Mouse (Mus musculus): ENCODE data around the gene Taok3.

The Taok3 gene

DNA sequence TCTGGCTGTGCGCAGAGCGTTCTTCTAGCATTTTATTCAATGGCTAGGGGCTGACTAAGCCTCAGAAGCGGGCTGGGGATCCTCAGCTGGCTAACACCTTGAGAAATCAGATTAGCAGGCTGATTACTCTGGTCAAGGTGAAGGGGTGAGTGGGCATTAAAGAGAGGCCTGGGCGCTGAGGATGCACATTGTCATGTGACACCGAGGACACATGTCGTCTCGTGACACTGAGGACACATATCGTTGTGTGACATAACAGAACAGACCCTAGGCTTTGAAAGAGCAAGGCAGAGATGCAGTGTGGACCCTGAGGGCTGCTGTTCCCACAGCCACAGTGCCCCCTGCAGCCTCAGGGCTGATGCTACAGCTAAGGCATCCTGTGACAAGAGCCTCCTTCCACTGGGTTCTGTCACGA lies 23.8 kb downstream of the Taok3 start:
- DNase-seq (ENCODE audit: low spot score): no peak

DNA sequence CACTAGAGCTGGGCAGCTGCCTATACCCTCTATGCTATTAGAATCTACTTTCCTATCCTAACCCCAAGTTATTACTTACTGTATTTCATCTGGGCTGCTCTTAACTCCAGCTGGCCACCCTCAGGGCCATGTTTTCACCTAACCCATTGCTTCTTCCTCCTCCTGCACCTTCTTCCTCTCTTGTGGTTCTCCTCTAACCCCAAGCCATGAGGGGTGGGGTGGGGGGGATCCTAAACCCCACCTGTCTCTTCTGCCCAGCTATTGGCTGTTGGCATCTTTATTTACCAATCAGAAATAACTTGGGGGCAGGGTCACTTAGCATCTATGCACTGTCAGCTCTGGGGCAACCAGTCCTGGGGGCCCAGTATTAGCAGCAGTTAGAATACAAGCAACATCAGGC lies 26.2 kb downstream of the Taok3 start:
- no peak for DNase-seq (ENCODE audit: low spot score)

DNA sequence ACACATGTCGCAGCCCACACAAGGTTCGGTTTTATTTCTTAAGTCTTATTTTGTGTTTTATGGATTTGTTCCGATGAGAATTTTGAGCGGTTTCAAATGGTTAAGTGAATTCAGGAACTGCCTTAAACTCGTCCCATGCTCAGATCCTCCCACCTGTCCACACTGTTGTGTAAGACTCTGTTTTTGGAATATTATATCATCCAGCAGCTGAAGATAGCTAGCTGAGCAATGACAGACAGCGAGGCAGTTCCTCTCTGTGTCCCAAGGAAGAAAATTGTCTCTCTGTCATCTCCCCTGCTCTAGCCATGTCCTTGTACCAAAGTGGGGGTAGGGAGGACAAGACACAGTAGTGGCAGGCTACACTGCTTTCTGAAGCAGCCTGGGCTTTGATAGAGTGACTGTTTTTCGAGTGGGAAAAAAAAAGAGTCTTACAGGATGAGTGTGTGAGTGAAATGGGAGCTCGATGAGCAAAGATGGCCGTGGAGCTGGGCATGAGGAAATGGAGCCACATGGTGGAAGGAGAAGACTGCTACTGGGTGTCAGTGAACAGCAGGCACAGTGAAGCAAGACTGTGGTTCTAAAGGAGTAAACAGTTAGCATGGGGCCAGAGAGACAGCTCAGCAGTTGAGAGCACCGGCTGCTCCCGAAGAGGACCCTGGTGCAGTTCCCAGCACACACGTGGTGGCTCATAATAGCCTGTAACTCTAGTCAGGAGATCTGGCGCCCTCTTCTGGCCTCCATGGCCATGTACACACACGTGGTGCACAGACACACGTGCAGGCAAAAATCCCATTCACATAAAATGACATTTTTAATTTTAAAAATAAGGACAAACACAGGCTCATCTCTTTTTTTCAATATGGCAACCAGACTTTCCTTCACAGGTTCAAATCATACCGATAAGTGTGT lies 27.5 kb downstream of the Taok3 start:
- DNase-seq (ENCODE audit: low spot score): peak; percentile 68

- no peak for DNase-seq (ENCODE audit: low spot score)
Measured at GRCm38 (mm10) chr5:117149054-117149942, 29.4 kb downstream of the Taok3 start.

DNA sequence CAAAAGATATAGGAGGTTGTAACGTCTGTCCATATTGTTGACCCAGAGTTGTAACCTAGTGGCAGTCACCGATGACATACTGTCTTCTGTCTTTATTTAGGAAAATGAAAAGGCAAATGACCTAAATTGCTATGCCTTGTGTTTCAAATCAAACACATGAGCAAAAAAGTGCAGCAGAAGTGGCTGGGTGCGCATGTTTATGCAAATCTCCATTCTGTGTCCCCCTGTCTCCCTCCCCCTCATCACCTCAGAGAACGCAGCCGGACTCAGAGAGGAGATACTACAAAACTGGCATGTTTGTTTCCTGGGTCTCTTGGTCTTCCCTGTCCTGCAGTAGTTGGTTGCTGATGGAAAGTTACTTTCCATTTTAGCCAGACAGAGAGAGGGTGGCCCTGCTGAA lies 30.1 kb downstream of the Taok3 start:
- DNase-seq (ENCODE audit: low spot score): no peak

DNA sequence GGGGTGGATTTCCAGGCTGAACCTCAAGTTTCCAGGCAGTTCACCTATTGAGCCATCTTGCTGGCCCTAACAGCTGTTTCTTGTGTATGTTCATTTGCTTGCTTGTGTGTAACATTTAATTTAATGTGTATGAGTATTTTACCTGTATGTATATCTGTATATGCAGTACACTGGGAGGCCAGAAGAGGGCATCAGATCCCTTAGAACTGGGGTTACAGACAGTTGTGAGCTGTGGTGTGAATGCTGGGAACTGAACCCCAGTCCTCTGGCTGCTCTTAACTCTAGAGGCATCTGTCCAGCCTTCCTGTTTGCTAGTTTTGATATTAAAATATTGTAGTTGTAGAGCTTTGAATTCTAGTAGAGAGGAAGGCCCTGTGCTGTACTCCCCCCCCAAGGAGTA lies 33.0 kb downstream of the Taok3 start:
- no peak for DNase-seq (ENCODE audit: low spot score)

DNA sequence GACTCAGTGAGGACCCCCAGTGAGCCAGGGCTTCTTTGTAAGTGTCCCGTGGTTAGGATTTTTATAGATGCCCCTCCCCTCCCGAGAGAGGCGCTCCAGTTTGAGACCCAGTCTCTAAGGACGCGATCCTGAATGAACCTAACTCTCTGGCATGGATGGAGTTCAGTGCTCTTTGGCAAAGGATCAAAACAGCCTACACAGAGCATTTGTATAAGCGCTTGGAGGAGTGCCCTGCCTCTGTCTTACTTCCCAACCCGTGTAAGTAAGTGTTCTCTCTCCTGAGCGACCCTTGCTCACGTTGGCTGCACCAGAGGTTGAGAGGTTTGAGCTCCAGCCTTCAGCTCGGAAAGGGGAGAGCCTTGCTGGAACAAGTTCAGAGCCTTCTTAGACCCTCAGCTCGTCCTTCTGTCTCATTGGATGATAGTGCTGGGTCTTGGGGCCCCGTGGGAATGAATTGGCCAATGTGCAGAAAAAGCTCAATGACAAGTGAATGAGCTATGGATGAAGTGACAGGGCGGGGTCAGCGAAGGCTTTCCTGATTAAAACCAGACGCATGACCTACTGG lies 33.7 kb downstream of the Taok3 start:
- peak; percentile 15 for DNase-seq (ENCODE audit: low spot score)

DNA sequence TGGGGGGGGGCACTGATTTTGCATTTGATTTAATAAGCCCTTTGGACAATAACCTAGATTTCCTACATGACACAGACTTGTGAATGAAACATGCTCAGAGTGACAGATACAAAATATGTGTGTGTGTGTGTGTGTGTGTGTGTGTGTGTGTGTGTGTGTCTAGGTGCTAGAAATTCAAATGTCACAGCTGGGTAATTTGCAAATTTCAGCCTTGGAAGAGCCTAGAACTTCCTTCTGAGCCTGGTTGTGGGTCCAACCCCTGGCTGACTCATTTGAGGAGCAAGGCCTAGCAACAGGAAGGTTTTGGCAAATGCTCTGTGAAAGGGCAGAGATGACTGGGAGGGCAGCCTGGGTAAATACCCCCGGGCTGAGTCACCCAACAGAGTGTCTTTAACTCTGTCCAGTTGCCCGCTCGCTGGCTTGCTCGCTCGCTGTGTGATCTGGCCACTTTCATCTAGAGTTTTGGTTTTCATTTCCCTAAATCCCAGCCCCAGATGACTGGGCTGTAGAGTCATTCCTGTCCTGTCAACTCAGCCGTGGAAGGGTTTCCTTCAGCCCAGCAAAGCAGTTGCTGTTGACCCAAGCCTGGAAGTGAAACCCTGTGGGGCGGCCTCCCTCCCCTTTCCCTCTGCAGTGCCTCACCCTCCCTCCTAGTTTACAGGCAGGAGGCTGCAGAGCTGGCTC lies 38.5 kb downstream of the Taok3 start:
- peak; percentile 14 for DNase-seq (ENCODE audit: low spot score)

GRCm38 (mm10) chr5:117159326-117159725 lies 39.4 kb downstream of the Taok3 start:
- no peak for DNase-seq (ENCODE audit: low spot score)

GRCm38 (mm10) chr5:117159805-117160291 lies 39.9 kb downstream of the Taok3 start:
- DNase-seq (ENCODE audit: low spot score): no peak

- DNase-seq (ENCODE audit: low spot score): no peak
Measured at GRCm38 (mm10) chr5:117160499-117160898, 40.6 kb downstream of the Taok3 start.

GRCm38 (mm10) chr5:117163790-117164189 lies 43.9 kb downstream of the Taok3 start:
- no peak for DNase-seq (ENCODE audit: low spot score)

DNA sequence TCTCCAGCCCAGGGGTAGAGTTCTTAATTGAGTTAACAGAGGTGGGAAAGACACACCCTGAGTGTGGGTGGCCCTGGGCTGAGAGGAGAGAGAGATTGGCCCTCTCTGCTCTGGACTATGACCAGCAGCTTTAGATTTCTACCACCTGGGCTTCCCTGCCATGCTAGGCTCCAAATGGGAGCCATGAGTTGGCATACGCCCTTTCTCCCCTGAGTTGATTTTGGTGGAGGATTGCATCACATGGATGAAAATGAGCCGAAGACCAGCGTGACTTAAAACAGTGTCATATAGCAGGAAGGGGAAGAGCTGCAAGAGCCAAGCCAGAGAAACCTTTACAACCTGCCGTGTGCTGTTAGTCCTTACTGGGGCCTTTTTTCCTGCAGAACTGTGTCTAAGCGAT lies 44.6 kb downstream of the Taok3 start:
- DNase-seq (ENCODE audit: low spot score): no peak

DNA sequence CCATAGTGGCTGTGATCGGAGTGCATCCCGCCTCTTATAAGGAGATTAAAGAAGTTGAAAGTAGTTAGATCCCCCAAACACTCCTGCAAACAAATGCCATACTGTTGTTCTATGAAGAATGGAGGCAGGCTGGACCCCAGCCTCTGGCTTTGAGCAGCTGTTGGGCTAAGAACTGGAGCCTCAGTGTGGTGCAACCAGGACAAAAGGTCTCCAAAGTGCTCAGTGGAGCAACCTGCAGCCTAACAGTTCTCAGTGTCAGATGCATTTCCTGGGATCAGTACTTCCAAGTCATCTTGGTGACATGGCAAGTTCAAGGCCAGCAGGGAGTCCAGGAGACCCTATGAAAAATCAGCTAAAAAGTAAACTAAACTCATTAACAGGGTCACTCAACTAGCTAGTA lies 45.0 kb downstream of the Taok3 start:
- DNase-seq (ENCODE audit: low spot score): no peak

GRCm38 (mm10) chr5:117165946-117166345 lies 46.0 kb downstream of the Taok3 start:
- no peak for DNase-seq (ENCODE audit: low spot score)

DNA sequence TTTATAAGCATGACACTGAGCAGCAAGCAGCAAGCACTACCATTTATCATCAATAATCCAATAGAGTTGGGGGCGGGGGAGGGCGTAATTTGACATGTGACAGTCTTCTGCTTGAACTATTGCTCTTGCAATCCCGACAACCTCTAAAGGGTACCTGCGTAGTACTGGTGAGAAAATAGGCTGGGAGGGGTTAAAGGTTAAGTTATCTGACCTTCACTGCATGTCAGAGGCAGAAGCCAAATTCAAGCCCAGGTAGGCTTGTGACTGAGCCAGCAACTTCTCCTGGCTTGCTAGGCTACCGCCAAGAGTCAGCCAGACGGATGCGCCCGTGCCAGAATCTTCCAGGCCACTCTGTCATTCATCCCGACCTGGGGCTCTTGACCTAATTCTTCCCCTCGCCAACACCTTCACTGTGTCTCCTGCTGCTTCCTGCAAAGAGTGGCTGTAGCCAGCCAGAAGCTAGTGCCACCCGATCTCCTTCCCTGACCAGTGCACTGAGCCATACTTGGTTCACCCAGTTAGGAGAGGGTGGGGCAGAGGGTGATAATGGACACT lies 47.0 kb downstream of the Taok3 start:
- no peak for DNase-seq (ENCODE audit: low spot score)

- no peak for DNase-seq (ENCODE audit: low spot score)
Measured at GRCm38 (mm10) chr5:117168351-117169100, 48.6 kb downstream of the Taok3 start.

DNA sequence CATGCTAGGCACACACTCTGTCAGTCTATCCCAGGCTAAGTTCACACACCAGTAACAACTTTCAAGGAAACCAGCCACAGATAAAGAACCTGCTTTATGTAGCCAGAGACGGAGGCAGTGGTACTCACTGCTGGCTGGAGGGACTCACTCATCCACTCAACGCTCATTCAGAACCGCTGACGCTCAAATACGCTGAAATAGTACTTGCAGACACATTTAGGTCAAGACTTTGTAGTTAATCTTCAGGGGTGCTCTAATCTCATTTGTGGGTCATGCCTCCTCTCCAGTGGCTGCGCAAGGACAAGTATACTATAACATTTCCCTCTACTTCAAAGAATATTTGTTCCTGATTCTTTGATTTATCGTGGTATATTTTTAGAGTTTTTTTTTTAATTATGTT lies 54.1 kb downstream of the Taok3 start:
- no peak for DNase-seq (ENCODE audit: low spot score)

GRCm38 (mm10) chr5:117175896-117176295 lies 56.0 kb downstream of the Taok3 start:
- DNase-seq (ENCODE audit: low spot score): no peak

- no peak for DNase-seq (ENCODE audit: low spot score)
Measured at GRCm38 (mm10) chr5:117178079-117178478, 58.1 kb downstream of the Taok3 start.

DNA sequence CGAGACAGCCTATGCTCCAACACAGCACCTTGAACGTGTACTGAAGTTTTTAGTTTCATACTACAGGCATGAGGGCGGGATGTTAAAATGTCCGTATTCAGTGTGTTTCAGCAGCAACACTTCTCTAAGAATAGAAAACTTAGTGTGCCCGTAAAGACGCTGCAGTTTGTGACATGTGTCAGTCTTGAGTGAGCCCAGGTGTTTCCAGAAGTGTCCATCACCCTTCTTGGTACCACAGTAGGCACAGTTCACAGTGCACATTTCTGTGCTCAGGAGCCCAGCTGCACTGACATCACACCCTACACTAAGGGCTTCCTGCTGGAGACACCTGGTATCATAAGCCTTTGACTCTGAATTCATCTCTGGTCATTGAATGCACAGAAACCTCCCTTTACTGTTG lies 58.6 kb downstream of the Taok3 start:
- no peak for DNase-seq (ENCODE audit: low spot score)
